Mouse (Mus musculus) bone marrow, adult 2 months (tissue): Measurements from ENCODE around the gene Gas7.

ENCODE experiments used
- CTCF ChIP-seq: fragments of 200-500 bp; IDR thresholded peaks from 2 replicates; pipeline ENCODE4 v1.5.1; 2011; ENCODE audit warnings: low read length, control low read depth; ENCODE audit not compliant: control insufficient read depth, insufficient read depth
- POLR2A ChIP-seq: fragments of 200-500 bp; IDR thresholded peaks from 2 replicates; pipeline ENCODE4 v1.6.1; 2011; ENCODE audit warnings: low read depth, mild to moderate bottlenecking, control low read depth, low read length, borderline replicate concordance; ENCODE audit not compliant: control insufficient read depth

DNA sequence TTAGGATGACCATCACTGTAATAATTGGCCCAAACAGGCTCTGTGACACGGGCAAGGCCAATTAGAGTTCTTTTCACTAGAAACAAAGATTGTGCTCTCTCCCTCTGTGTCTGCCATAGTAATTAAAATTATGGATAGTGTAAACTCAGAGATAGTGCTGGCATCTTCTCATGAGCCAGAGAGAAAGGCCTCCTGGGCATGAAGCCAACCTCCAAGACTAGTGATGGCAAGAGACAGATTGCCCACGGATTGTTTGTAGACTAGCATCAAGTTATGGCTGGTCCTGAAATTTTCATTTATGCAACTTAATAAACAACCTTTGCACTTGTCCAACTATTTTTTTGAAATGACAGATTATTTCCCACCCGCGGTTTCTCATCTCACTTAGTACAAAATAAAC, 257.7 kb downstream of the Gas7 start:
- TF ChIP-seq CTCF = no peak
- no peak for TF ChIP-seq POLR2A
